Mouse (Mus musculus): ENCODE measurements around the gene Trp53tg5.

Trp53tg5 gene

GRCm38 (mm10) chr2:164432541-164433191 is 40.9 kb downstream of the Trp53tg5 start:
- in situ Hi-C loops (cut with MboI, MseI): no loop called here

DNA sequence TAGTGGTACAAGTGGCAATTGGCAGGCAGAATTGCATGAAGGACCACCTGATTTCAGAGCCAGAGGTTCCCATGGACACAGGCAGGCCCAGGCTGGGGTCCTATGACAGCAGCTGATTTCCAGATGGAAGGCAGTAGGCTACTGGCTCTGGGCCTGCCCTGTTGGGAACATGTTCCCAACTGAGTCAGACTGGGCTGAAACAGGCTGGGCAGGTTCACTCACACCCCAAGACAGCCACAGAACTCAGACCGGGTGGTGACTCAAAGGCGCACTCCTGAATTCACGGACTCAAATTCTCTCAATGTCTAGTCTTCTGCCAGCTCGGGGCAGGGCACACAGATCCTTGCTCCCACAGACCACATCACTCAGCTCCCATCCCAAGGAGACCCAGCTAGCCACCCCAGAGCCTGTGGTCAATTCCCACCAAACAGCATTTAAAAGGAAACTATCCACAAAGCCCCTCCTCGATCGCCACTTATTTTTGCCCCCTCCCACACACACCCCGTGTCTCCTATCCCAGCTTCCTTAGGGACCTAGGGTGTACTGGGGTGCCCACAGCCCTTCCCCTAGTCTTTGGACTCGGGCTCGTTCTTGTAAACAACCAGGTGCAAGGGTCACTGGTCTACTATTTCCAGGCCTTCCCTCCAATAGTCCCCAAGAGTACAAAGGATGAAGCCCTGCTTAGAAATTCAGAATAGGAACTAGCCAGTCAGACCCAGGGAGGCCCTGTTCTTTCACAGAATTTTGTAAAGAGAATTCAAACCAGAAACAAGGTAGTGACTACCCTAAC is 41.7 kb downstream of the Trp53tg5 start:
- in situ Hi-C loops (cut with MboI, MseI): no loop called here

DNA sequence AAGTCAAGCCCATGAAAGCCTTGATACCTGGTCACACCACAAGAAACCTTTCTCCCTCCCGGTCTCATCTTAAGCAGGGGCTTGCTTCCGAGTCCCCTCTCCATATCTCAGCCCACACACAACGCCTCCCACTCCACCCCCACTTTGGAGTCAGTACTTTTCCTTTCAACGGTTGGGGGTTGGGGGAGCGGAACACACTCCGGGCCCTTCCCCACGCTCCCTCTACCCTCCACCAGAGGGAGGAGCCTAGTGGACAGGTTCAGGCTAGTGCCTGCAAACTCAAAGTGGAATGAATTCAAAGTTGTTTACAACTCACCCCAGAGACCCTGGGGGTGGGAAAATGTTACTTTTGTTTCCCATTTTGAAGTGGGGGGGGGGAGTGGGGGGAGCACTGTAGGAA is 42.8 kb downstream of the Trp53tg5 start:
- in situ Hi-C loops (cut with MboI, MseI): no loop called here

DNA sequence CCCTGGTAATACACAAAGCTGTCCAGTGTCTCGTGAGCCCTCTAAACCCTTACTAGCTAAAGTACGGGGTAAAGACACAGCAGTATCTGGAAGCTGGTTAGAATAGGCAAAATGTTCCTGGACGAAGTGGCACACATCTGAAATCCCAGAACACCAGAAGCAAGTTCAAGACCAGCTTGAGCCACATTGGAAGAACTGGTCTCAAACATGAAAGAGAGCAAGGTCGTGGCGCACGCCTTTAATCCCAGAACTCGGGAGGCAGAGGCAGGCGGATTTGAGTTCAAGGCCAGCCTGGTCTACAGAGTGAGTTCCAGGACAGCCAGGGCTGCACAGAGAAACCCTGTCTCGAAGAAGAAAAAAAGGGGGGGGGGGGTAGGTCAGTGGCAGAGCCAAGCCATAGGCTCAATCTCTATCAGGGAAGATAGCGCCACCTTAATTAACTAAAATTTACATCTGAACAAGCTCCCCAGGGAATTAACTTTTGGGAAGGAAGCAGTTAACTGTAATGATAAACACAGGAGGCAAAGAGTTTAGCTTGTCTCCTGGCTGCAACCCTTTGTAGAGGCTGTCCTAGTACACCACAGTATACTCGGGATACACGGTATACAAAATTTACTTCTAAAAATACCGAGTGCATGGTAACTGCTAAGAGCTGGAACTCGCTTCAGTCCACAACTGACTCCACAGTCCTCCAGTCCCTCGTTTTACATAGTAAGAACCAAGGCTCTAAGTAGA is 43.5 kb downstream of the Trp53tg5 start:
- in situ Hi-C loops (cut with MboI, MseI): no loop called here

- in situ Hi-C loops (cut with MboI, MseI): no loop called here
Observed at GRCm38 (mm10) chr2:164428451-164428850, 45.1 kb downstream of the Trp53tg5 start.

- in situ Hi-C loops (cut with MboI, MseI): no loop called here
Observed at GRCm38 (mm10) chr2:164426952-164427351, 46.6 kb downstream of the Trp53tg5 start.

DNA sequence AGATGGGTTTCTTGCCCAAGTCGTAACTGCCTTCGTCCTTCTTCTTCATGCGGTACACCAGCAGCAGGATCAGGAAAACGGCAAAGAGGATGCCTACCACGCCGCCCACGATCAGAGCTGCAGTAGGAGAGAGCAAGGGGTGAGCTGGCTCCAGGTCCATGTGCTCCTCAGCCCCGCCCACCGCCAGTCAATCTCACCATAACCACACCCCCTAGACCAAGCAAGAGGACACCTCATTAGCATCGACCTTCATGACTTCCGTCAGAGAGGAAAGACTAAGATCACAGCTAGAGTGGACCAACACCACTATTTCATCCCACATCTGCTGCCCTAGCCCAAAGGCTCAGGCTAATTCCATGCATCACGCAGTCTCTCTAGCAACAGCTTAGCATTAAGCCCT is 47.4 kb downstream of the Trp53tg5 start:
- in situ Hi-C loops (cut with MboI, MseI): no loop called here

GRCm38 (mm10) chr2:164425401-164425800 is 48.1 kb downstream of the Trp53tg5 start:
- in situ Hi-C loops (cut with MboI, MseI): no loop called here

- in situ Hi-C loops (cut with MboI, MseI): no loop called here
Observed at GRCm38 (mm10) chr2:164424406-164424805, 49.1 kb downstream of the Trp53tg5 start.

DNA sequence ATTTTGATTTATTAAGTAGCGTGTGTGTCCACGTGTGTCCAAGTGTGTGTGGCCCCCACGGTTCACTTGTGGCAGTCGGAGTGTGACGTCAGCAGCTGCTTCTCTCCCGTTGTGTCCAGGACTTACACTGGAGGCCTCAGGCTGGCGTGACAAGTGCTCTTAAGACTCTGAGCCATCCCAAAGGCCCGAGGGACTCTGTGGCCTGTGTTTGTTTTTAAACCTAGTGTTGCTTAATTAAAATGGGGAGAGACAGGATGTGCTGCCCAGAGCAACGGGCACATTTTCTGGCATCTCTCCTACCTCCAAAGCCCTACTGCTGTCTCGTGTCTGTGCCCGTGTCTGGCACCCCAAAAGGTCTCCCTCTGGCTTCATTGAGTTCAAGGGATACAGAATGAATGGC is 50.1 kb downstream of the Trp53tg5 start:
- in situ Hi-C loops (cut with MboI, MseI): no loop called here

DNA sequence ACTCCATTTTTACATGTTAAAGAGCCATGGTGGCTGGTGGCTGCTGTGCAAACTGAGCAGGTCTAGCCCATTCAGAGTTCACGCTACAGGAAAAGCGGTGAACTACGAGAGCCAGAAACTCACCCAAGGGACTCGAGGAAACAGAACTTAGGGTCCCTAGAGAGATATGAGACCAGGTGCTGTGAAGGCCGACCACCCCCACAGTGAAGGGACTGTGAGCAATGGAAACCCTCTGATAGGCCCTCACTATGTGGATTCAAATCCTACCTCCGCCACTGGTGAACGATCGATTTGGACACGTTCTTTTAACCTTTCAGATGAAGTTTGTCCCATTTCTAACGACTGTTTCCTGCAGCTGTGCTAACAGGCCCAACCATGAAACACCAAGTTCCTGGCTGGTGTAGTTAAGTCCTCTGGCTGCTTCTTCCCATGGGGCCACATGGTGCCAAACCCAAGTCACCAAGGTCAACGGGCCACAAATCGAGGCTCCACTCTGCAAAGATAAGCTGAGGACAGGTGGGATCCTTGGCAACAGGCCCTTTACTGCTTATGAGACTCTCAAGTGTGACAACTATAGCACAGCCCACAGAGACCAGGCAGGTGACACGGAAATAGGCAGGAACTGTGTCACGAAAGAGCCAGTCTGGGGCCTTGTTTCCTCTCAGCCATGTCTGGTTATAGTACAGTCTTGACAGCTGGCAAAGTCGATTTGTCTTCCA is 50.7 kb downstream of the Trp53tg5 start:
- in situ Hi-C loops (cut with MboI, MseI): no loop called here

DNA sequence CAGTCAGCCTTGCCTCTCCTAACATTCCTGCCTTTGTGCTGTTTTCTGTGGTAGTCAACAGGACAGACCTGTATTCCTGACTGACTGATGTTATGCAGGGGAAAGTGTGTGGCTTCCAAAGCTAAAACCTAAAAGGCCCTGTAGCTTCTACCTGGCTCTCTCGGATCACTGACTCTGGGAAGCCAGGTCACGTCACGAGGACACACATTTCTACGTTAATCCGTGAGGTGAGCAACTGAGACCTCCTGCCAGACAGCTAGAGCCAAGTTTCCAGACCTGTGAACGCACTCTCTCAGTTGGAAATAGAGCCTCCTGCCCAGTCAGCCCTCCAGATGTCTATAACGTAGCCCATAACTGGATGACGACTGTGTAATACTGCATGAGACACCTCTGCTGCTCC is 51.5 kb downstream of the Trp53tg5 start:
- in situ Hi-C loops (cut with MboI, MseI): no loop called here

DNA sequence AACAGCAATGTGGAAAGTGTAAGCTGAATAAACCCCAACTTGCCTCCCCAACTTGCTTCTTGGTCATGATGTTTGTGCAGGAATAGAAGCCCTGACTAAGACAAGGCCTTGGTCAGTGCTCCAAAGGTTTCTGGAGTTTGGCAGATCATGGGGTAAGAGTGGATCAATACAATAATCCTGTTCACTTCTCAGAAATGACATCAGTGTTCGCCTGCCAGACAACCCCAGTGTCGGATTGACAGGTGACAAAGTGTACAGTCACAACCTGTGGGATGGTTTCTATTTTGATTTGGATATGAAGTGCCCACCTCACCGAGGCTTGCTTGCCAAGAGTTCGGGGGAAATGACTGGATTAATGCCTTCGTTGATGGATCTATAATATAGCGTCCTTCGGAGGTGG is 52.2 kb downstream of the Trp53tg5 start:
- in situ Hi-C loops (cut with MboI, MseI): no loop called here

Data from T-helper 1 cell (primary cell).